ENCODE assay signal across 8 mouse cellular contexts in the genomic region with DNA sequence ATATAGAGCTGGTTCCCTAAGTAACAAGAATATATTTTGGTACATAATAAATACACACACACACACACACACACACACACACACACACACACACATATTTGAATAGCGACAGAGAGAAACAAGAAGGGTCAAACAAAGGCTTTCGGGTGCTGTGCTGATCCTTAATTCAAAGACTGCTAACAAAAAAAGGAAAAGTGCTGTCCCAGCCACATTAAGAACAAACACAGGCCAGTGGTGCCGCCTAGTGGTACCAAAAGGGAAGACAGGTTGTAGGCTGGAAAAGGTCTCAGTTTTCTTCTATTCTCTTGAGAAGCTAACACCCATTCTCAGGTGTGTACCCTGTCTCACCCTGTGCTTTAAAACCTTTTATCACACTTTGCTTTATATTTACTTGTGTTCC.
DNase-seq lines count a peak whose midpoint lies in the region; ATAC-seq and TF ChIP-seq lines count a peak whose summit lies in the region.

No protein-coding gene starts in this region.

- TF ChIP-seq EP300 in liver, embryonic 14.5 days (IDR thresholded peaks at IDR 0.05; ENCODE audit: low read depth), result no peak

- 6% methylated on average over 3 of the region's 3 CpGs for WGBS in embryonic facial prominence, embryonic 11.5 days
- 0% methylated on average over 3 of the region's 3 CpGs for WGBS in liver, embryonic 14.5 days (ENCODE audit: insufficient replicate concordance)

- no peaks in the 10 kb centered on the region for H3K27me3 ChIP-seq in embryonic facial prominence, embryonic 11.5 days (ENCODE audit: control insufficient read depth, insufficient read depth, low read length)
- H3K27me3 ChIP-seq in liver, embryonic 14.5 days (ENCODE audit: control insufficient read depth, insufficient read depth, low read length), result no peaks in the 10 kb centered on the region

- H3K9ac ChIP-seq in embryonic facial prominence, embryonic 11.5 days (replicated peaks; ENCODE audit: low read length), result no peak overlapping the region
- no peak overlapping the region for H3K9ac ChIP-seq in liver, embryonic 14.5 days (replicated peaks)

- no peaks in the 10 kb centered on the region for H3K36me3 ChIP-seq in embryonic facial prominence, embryonic 11.5 days (replicated peaks; ENCODE audit: control insufficient read depth, insufficient read depth, low read depth, low read length)
- no peaks in the 10 kb centered on the region for H3K36me3 ChIP-seq in liver, embryonic 14.5 days (replicated peaks; ENCODE audit: control insufficient read depth, insufficient read depth, low read depth)

- DNase-seq in left cerebral cortex, adult 18-20 months (ENCODE audit: low spot score in 2 of 2), result peak; percentile 50 to 61
- DNase-seq in left cerebral cortex, adult 11 months (ENCODE audit: low spot score), result no peak
- DNase-seq in adrenal gland, adult 2 months, result peak; percentile 43
- peak; percentile 70 for DNase-seq in embryonic facial prominence, embryonic 11.5 days (ENCODE audit: low spot score)
- DNase-seq in hindlimb bud, embryonic 11.5 days (ENCODE audit: extremely low spot score, low read depth, low spot score), result peak; percentile 12
- DNase-seq in liver, embryonic 14.5 days (ENCODE audit: low read depth in 3 of 3, low spot score in 3 of 3), result peak in 2 of 3 experiments; percentile 25 to 29
- DNase-seq in retina, embryonic 14.5 days (ENCODE audit: low spot score), result peak; percentile 82

- peak; percentile 82 for TF ChIP-seq CTCF in liver, embryonic 14.5 days (IDR thresholded peaks at IDR 0.05; ENCODE audit: low read depth)

- no peak overlapping the region for H3K27ac ChIP-seq in embryonic facial prominence, embryonic 11.5 days (replicated peaks; ENCODE audit: low read depth, low read length)
- no peak overlapping the region for H3K27ac ChIP-seq in liver, embryonic 14.5 days

- H3K4me1 ChIP-seq in embryonic facial prominence, embryonic 11.5 days (ENCODE audit: control insufficient read depth, insufficient read depth, low read length), result no peaks in the 10 kb centered on the region
- peaks cover 0 to 3% of the 10 kb centered on the region in 2 experiments; a peak in 1 of 4 replicates for H3K4me1 ChIP-seq in liver, embryonic 14.5 days (replicated peaks; ENCODE audit: control insufficient read depth in 2 of 2, insufficient read depth in 2 of 2, low read length in 1 of 2)

- no peak for ATAC-seq in embryonic facial prominence, embryonic 11.5 days (replicated peaks; ENCODE audit: insufficient number of reproducible peaks, low FRiP score, low TSS enrichment, low read depth)
- ATAC-seq in liver, embryonic 14.5 days (ENCODE audit: insufficient read depth), result no peak
- ATAC-seq in activated CD4-positive, CD25-positive, alpha-beta regulatory T cell, adult 4 months, result no peak

- no peak overlapping the region for H3K4me2 ChIP-seq in embryonic facial prominence, embryonic 11.5 days (ENCODE audit: low read depth, low read length)
- H3K4me2 ChIP-seq in liver, embryonic 14.5 days (ENCODE audit: low read depth), result no peak overlapping the region

- no peak overlapping the region for H3K4me3 ChIP-seq in embryonic facial prominence, embryonic 11.5 days (ENCODE audit: low read depth, low read length)
- H3K4me3 ChIP-seq in liver, embryonic 14.5 days (ENCODE audit: insufficient read depth in 1 of 2, low read depth in 2 of 2, low read length in 2 of 2), result no peak overlapping the region

- H3K9me3 ChIP-seq in embryonic facial prominence, embryonic 11.5 days (replicated peaks; ENCODE audit: control insufficient read depth, low read length), result no peaks in the 10 kb centered on the region
- no peaks in the 10 kb centered on the region for H3K9me3 ChIP-seq in liver, embryonic 14.5 days (ENCODE audit: control insufficient read depth, low read length)
